Mouse (Mus musculus) inflammation-experienced regulatory T-cells, adult 6 months (primary cell): ENCODE measurements around the gene C1qtnf5. TPM values are rescaled to one million over a fixed set of nuclear protein-coding genes. Genes with fewer than 3 reads are reported as not detected.
A peak's percentile ranks its signal among the peaks of the same experiment; 100 is the strongest.

Experiments
- ATAC-seq: one replicate; pipeline ENCODE4 v1.8.0; 2017
- polyA plus RNA-seq, 3 experiments: library from polyadenylated mRNA; unstranded; fragments of 100-300 nt; shearing (Covaris generic); gene quantifications; one replicate each; pipeline ENCODE4 v1.2.1; 2017

The C1qtnf5 gene
- polyA plus RNA-seq: not detected

DNA sequence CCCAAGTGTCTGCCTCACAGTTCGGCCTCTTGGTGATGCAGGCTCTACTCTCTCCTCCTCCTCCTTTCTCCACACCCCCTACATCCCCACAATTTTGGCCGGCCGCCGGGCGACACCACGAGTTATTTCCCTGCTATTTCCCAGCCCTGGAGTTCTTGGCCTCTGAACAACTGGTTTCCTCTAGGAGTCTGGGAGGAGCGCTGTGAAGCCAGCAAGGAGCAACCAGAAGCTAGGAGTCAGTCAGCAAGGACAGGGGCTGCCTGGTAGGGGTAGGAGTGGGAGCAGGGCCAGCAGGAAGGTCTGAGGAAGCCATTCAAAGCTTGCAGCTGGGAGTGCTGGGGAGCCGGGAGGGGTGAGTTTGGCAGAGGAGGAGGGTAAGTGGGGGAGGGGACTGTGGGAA, at the start of gene C1qtnf5:
Gene C1qtnf5, plus strand, starts transcription at position 136 of the 400 bp plus-strand sequence.
- ATAC-seq: no peak

GRCm38 (mm10) chr9:44058606-44059005, 48.4 kb upstream of the C1qtnf5 start:
- ATAC-seq: no peak

GRCm38 (mm10) chr9:44065177-44065576, 41.9 kb upstream of the C1qtnf5 start:
- no peak for ATAC-seq

GRCm38 (mm10) chr9:44066785-44067225, 40.2 kb upstream of the C1qtnf5 start, which contains the start of gene Usp2:
Usp2 (plus strand) TSS chr9:44067021.
- ATAC-seq: peak; percentile 99

DNA sequence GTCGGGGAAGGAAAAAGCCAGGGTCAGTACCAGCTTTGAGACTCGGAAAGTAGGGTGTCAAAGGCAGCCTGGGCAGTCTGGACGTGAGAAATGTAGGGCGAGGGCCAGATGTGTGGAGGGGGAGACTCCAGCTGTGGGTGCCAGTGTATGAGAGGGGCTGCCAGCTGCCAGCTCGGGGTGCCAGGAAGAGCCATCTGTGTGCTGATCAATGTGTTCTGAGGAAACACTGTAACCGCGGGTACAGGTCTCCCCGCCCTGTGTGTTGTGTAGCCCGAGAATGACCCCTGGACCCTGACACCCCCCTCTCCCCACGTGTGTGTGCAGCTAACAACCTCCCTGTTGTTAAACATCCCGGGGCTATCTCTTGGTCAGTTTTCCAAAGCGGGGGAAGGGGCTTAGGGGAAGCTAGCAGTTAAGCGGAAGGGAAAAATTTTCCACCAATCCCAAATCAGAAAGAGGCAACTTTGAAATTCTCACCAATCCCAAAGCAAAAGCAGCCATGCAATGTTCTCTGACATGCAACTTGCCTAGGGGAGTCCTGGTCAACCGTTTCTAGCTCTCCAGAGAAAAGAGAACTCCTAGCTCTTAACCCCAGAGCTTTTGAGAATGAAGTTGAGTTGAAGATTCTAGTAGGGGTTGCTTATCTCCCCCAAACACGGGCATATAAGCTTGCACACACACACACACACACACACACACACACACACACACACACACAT, 39.6 kb upstream of the C1qtnf5 start:
- peak; percentile 27 for ATAC-seq

GRCm38 (mm10) chr9:44067960-44068330, 39.1 kb upstream of the C1qtnf5 start:
- no peak for ATAC-seq

DNA sequence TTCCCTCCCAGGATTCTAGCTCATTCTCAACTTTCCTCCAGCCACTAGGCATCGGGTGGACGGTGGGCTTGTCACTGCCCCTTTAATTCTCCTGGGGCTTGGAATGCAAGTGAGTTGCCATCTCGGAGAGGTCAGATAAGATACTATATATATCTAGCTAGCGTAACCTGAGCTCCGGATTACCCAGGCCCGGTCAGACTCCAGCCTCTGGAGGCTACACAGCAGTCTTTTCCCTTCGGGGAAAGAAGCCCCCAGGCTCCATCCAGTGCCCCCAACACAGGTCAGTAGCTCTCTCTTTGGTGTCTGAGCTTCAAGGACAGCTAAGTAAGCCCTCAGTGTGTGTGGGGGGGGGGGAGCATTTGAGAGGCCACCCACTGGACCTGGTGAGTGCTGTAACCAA, 37.8 kb upstream of the C1qtnf5 start:
- no peak for ATAC-seq

- ATAC-seq: no peak
Observed at GRCm38 (mm10) chr9:44070113-44070843, 36.8 kb upstream of the C1qtnf5 start.

- ATAC-seq: no peak
Observed at GRCm38 (mm10) chr9:44070844-44071231, 36.2 kb upstream of the C1qtnf5 start.

DNA sequence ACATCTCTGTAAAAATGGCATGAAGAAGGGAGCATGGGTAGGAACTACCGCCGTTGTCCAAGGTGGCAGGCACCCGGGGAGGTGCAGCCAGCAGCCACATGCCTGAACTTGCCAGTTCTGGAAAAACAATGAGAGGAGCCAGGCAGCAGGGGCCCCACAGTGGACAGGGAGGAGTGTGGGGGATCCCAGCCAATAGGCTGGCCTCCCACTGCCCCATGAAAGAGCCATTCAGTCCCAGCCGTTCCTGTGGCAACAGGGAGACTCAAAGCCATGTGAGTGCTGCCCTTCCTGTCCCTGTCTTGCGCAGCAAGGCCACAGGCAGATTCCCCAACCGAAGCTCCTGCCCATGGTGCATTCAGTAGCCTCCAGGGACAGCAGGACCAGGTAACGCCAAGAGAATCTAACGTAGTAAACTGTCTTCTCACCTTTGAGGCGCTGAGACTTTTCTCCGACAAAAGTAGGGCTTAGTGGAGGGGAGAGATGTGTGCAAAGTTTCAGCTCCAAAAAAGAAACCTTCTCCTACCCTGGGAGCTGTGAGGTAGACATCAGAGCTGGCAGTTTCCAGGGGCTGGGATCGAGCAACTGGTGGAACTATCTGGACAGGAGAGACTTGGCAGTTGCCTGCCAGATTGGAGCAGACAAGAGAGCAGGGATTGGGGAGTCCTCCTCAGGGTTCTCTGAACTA, 35.0 kb upstream of the C1qtnf5 start:
- ATAC-seq: no peak

DNA sequence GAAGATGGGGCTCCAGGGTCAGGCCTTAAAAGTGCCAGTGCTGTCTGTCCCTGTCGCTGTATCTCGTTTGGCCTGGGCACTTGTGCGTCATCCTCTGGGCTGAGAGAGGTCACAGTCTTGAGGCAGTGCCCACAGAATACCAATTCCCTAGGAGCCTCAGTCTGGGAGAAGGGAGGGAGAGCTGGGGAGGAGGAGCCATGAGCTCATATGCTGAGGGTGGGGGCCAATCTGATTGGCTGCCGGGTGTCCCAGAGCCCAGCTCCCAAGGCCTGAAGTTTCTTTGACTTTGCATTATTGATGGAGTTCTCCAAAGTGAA, 34.5 kb upstream of the C1qtnf5 start:
- no peak for ATAC-seq

DNA sequence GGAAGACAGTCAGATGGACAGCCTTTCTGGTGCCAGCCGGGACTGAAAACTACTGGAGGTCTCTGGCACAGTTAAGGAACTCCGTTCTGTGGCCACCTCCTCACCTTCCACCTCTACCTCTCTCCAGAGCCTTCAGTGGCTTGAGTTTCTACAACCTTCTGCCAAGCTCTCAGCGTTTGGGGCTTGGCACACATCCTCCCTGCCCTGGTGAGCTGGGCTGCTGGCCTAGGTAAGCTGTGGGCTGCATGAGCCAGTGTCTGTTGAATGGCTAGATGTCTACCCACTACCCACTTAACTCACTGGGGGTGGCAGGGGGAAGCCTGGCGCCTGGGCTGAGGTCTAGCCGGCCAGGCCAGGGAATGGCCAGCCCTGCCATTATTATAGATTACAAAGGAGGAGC, 33.9 kb upstream of the C1qtnf5 start:
- no peak for ATAC-seq

GRCm38 (mm10) chr9:44074395-44075275, 32.4 kb upstream of the C1qtnf5 start:
- no peak for ATAC-seq

- ATAC-seq: no peak
Observed at GRCm38 (mm10) chr9:44075276-44075995, 31.6 kb upstream of the C1qtnf5 start.

DNA sequence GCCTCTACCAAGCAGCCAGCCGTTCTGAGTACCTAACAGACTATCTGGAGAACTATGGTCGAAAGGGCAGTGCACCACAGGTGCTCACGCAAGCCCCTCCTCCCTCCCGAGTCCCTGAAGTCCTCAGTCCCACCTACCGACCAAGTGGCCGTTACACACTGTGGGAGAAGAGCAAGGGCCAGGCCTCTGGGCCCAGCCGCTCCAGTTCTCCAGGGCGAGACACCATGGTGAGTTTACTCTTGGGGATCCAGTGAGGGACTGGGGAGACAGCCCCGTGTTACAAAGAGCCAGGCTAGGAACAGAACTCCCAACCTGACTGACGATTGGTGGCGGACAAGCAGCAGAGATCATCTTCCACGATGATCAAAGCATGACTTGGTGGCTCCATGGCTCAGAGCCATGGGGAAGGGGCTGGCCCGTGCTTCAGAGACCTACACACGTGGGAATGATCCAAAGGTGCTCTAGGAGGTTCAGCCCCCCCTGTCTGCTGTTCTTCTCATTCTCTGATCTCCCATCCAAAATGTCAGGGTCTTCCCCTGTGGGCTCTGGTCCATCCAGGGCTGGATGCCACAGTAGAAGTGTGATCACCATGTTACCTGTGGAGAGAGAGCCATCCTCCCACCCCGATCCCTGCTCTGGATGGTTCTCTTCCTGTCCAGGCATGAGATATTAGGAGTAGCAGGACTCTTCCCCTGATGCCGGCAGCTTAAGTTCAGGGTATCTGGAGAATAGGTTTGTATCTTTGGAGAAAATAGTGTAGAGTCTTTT, 30.9 kb upstream of the C1qtnf5 start:
- no peak for ATAC-seq

GRCm38 (mm10) chr9:44076764-44077120, 30.3 kb upstream of the C1qtnf5 start:
- peak; percentile 54 for ATAC-seq

DNA sequence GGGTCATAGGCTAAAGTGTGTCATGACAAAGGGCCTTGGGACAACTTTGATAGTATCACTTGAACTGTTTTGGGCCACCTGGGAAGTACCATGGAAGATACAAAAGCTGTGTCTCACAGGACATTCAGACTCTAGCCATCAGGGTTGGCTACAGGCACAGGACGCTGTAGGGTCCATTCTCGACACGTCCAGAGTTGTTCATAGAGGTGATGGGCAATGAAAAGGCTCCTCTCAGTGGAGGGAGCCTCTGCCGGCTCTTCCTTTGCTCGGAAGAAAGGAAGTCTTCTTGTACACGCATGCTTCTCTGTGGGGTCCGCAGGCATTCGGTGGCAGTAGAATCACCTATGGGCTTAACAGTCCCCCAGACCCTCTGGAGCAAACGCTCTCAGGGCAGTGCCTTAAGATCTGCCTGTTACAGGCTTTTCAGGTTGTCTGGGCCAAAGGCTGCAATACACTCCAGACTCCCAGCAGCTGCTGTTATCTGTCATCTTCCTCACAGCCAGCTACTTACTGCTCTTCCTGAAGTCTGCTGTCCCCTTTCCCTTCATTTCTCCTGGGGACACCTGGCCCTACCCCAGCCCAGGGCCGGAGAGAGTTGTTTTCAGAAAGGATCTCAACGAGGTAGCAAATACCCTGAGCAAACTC, 29.7 kb upstream of the C1qtnf5 start:
- no peak for ATAC-seq

DNA sequence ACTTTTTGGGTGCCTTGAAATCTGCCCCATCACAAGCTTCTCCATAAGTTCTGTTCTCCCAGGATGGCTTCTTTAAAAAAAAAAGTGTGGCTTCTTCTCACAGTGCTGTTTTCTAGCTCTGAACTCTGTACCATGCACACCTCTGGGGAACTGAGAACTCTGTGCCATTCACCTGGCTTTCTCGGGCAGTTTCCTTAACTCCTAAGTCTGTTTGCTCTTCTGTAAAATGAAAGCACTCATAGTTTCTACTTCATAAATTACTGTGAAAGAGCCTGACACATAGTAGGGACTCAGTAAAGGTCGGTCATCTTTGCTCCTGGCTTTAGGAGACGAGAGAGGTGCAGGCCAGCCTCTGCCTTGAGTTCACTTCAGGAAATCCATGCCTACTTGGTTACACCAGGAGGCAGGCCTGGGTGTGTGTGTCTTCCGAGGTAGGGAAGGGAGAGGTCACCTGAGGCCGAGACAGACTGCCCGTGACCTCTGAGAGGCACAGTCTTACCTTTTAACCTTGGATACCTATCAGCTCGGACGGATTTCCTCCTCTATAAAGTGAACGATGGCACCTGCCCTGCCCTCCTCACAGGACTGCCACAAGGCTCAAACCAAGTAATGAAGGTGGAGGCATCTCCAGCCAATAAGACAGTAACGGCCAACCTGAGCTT, 28.8 kb upstream of the C1qtnf5 start:
- ATAC-seq: no peak

DNA sequence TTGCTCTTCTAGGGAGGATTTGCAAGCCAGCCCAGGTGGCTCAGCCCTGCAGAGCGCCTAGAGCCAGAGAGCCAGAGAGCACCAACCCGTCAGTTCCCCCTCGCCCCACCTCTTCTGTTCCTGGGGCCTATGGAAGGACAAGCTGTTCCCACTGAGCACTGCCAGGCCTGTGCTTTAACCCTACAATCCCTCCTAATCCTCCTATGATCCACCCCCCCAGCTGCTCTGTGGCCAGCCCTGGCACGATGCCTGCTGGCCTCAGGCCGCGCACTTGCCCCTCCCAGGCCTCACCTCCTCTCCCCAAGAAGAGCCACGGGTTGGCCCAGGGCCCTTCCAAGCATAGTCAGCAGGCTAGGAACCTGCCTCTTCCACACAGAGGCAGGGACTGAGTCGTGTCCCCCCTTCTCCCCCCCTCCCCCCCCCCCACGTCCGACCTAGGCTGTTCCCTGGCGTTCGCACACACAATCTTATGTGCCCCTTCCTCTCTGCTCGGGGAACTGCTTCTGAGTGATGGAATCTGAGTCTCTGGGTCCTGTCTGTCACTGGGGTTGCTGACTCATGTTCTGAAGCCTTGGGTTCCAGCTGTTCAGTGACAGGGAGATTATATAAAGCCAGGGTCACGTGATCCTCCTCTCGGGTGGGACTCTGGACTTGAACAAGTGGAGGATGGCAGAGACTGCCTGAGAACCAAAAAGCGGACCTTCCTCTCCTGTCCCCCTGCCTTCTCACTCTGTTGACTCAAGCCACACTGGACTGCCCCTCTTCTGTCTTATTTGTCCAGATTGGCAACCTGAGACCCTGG, 27.9 kb upstream of the C1qtnf5 start:
- no peak for ATAC-seq
